Mouse (Mus musculus): ENCODE results near the gene Mettl21e.
"Not testable (repeated sequence)": the region's sequence is repeated elsewhere in the genome, so short reads cannot be mapped to it uniquely, and the experiment has no call there.

Mettl21e gene

DNA sequence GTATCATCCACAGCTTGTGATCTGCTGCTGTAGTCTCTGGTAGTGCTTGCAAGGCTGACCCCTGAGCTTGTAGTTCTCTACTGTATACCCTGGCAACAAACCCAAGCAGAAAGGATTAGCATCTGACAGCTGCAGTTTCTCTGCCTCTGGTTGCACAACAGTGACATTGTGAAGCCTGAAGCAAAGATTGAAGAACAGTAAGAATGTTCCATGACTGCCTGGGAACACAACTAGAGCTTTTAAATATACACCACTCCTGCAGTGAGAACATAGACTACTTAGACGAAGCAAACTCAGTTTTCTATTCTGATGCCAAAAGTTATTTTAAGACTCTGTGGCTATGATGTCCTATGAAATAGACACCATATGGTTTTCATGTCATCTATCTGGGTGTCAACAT is at the start of gene Mettl21e:
TSS of gene Mettl21e (minus strand) at position 86 of the 400 bp plus-strand sequence.
- in situ Hi-C loops (cut with MboI; ENCODE audit: low sequenced_read_pairs) = no loop called here

DNA sequence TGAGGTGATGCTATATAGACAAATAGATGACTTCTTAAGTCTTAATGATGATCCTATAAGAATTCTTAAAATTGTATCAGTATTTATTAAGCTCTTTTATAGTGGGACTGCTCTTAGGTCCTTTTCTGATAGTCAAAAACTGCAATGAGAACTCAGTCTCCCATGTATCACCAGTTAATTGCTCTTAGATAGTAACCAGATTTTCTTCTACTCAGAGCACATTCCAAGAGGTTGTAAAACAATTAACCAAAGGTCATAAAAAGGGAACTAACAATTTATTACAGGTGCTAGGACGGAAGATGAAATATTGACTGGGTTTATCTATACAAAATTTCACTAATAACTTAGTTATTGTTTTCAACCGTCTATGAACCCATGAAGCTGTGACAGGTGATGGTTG is 21.7 kb upstream of the Mettl21e start:
- in situ Hi-C loops (cut with MboI; ENCODE audit: low sequenced_read_pairs) = not testable (repeated sequence)

DNA sequence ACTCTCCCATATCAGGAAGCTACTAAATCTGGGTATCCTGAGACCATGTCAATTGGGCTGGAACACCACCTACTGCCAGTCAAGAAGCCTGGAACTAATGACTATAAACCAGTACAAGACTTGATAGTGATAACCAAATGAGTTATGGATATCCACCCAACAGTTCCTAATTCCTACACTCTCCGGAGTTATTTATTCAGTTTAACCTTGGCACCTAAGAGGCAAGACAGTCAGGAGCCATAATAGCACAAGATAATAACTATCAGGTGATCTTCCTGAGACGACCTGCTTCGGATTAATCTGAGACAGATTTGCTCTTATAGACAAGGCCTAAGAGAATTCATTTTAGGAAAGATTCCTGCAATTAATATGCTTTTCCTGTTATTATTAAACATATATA is 21.2 kb upstream of the Mettl21e start:
- in situ Hi-C loops (cut with MboI; ENCODE audit: low sequenced_read_pairs) = no loop called here

DNA sequence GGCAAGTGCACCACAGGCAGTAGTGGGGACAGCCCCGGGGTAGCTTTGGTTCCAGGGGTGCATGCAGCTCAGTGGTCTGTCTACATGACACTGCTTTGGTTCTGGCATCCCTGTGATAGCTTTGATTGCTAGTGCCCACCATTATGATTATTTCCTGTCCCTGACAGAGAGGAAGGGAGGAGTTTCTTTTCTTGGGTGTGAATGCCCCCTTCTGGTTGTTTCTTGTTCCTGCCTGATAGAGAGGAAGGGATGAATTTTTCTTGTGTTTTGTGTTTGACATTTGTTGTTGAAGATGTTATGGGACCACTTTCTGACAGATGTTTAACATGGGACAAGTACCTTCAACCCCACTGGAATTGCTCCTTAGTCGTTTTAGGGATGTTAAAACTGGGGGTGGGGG is 18.5 kb upstream of the Mettl21e start:
- in situ Hi-C loops (cut with MboI; ENCODE audit: low sequenced_read_pairs) = no loop called here

DNA sequence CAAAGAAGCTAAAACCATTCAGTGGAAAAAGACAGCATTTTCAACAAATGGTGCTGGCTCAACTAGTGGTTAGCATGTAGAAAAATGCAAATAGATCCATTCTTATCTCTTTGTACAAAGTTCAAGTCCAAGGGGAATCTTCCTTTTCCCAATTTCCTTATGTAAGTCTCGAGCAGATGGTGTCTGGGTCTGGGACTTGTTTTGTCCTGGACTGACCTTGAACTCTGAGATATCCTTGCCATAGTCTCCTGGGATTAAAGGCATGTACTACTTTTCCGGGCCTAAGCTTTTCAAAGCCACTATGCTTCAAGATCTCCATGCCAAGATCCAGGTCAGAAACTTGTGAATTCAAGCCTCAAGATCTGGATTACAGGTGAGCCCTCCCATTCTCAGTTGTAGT is 16.6 kb upstream of the Mettl21e start:
- in situ Hi-C loops (cut with MboI; ENCODE audit: low sequenced_read_pairs) = no loop called here

DNA sequence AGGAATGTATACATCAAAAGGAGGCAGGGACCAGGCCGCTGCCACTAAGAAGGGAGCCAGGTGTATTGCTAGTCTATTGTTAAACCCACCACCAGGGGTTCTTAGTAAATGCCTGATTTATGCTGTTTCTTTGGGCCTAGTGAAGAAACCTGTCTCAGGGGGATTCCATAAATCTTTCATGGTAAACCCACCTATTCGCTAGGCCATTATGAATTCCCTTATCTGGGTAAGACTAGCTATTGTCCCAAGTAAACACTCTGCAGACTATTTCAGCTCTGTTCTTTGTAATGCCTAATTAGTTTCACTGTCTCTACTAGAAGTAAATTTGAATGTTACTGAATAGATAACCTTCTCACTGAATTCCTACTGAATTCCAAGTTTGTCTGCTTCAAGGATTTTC is 15.8 kb upstream of the Mettl21e start:
- in situ Hi-C loops (cut with MboI; ENCODE audit: low sequenced_read_pairs) = not testable (repeated sequence)

DNA sequence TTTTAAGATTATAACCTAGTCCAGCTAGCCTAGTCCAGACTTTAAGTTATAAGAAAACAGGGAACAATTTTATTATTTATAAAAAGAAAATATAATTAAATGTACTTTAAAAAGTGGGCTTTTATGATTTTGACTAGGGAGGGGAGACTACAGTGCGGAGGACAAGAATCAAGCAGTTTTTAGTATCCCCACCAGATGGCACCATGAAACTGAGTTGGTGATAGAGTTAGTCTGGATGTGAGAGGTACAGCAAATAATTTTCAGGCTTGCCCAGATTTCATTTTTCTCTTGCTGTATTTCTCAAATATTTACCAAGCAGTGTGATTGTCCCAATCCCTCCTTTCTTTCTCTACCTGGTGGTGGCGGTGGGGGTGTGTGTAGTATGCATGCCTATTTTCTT is 10.3 kb upstream of the Mettl21e start:
- in situ Hi-C loops (cut with MboI; ENCODE audit: low sequenced_read_pairs) = no loop called here

DNA sequence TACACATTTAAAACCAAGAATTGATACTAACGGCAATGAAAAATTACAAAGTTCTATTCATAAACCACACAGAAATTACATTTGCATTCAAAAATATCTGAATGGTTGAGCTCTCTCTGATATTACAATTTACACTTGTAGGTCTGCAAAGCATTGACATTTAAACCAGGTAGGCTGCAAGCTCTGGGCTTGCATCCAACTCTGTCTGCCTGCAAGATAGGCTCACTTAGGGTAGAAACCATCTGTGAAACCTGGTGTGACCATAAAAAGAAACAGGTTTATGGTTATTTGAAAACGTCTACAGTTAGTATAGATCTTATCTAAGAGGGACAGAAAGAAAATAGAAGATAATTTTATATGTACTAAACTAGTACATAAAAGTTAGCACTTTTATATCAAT is 1.6 kb downstream of the Mettl21e start:
- in situ Hi-C loops (cut with MboI; ENCODE audit: low sequenced_read_pairs) = no loop called here

DNA sequence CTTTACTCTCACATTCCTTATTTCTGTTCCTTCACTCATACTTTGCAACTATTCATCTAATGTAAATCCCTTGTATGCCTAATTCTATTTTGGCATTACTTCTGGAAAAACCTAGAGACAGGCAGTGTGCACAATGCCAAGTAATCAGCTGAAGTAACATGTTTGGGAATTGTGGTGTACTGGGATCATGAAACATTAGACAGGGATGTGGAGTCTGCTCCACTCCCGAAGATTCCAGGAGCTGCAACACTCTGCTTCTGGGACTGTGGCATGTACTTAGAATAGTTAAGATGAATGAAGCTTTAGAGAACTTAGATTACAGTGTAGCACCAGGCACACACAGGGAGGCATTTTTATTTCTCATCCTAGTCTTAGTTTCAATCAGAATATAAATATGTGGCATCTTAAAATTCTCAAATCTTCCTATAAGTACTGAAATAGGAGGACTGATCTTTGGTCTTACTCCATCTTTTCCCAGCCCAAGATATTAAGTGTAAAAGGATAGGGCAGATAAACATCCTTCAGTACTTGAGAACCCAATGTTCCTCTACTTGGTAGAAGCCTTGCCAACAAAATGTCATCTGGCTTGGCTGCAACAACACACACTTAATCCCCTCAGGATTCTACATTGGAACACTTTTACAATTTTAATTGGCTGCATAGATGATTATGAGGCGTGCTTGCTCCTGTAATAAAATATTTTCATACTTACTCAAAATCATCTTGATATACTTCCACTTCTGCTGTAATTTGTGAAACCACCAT is 2.2 kb downstream of the Mettl21e start:
- in situ Hi-C loops (cut with MboI; ENCODE audit: low sequenced_read_pairs) = no loop called here

DNA sequence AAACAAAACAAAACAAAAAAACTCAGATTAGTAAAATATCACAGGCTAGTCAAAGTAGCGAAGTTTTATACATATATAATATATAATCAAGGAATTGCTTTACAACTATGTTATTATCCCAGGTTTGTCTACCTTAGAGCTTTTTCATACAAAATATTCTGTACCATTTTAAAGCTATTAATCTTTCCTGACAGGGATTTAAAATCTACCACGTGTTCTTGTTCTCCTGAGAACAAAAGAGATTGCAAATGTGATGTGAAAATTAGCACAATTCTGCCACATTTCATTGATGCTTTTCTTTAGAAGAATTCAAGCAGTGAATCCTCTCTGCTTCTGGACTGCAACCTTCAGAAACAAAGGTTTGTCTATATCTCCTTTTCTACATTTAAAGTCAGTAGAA is 4.3 kb downstream of the Mettl21e start:
- in situ Hi-C loops (cut with MboI; ENCODE audit: low sequenced_read_pairs) = no loop called here

DNA sequence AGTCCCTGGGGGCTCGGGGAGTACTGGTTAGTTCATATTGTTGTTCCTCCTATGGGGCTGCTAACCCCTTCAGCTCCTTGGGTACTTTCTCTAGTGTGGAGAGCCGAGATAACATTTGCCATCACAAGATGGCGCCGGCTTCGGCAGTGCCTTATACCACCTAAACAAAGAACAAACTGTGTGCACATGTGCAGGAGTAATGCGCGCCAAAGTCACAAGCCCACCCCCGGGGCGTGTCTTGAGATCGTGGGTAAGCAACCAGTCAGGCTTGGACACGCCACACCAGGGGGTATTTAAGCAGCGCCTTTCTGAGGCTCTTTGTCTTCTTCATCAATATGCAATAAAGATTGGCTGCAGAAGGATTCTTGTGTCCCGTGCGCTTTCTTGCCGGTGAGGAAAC is 15.9 kb downstream of the Mettl21e start:
- in situ Hi-C loops (cut with MboI; ENCODE audit: low sequenced_read_pairs) = no loop called here

DNA sequence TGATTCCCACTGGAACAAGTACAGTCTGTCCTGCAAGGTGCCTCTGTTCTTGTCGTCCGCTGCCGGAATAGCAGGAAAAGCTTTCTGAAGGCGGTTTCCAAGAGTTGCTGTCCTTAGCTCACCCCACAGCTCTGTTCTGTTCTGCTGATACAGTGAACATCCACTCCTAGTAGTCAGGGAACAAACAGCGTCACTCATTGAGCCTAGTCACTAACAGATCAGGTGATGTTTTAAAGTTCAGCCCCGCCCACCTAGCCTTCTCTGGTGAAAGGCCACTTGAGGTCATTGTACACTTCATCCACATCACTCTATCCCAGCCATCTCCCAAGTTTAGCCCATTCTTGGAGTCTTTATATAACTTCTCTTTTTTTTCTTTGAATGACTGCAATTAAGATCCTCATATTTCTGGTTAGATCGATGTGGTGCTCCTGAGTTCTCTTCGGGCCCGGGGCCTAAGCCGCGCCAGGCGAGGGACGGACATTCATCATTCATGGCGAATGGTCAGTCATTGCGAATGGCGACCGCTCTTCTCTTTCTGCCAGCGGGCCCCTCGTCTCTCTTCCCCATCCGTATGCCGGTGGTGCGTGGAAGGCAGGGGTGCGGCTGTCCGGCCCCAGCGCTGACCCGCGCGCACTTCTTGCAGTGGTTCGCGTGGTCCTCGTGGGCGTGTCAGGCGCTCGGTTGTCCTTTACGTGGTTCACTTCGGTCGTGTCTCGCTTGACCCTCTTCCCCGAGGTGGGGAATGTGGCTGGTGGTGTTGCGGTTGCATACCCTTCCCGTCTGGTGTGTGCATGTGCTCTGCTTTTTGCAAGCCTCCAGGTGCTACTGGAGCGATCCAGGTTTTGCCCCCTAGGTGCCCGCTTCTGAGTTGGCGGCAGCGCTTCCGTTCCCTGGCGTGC is 20.2 kb downstream of the Mettl21e start:
- in situ Hi-C loops (cut with MboI; ENCODE audit: low sequenced_read_pairs) = no loop called here

DNA sequence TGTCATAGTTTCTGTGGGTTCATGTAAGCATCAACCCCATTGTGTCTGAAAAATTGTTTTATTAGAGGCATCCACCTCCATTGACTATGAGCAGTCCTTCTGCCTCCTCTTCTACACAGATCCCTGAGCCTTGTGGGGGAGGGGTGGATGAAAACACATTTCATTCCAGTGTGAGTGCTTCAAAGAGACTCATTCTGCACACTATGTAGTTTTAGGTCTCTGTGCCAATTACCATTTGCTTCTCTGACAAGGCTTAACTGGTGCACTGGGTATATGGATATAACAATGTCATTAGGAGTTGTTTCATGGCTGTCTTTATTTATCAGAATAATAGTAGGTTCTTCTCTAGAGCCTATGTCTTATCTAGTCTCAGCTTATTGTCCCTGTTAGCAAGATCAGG is 32.4 kb downstream of the Mettl21e start:
- in situ Hi-C loops (cut with MboI; ENCODE audit: low sequenced_read_pairs) = no loop called here

DNA sequence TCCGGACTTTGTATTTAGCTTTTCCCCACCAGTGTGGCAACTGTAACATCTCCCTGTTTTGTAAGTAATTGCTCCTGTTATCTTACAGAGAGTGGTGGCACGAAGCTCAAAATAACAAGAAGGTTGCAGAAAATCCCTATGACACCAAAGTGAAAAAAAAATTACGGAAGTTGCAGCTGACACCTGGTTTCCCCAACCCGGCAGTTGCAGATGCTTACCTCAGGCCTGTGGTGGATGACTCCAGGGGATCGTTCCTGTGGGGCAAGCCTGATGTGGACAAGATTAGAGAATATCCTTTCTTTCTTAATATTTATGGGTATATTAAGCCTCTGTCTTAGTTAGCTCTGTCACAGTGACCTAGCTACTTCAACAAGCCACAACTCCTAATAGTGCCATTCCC is 40.7 kb downstream of the Mettl21e start:
- in situ Hi-C loops (cut with MboI; ENCODE audit: low sequenced_read_pairs) = no loop called here

DNA sequence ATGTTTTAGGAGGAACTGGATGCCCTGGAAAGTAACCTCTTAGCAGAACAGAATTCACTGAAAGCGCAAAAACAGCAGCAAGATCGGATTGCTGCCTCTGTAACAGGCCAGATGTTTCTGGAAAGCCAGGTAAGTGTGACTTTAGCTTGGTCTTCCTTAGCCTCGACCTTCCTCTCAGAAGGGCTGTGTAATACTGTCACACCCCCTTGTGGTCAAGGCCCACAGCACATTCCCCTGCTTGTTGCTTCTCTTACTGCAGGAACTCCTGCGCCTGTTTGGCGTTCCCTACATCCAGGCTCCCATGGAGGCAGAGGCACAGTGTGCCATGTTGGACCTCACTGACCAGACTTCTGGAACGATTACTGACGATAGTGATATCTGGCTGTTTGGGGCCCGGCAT is 44.9 kb downstream of the Mettl21e start:
- in situ Hi-C loops (cut with MboI; ENCODE audit: low sequenced_read_pairs) = no loop called here

DNA sequence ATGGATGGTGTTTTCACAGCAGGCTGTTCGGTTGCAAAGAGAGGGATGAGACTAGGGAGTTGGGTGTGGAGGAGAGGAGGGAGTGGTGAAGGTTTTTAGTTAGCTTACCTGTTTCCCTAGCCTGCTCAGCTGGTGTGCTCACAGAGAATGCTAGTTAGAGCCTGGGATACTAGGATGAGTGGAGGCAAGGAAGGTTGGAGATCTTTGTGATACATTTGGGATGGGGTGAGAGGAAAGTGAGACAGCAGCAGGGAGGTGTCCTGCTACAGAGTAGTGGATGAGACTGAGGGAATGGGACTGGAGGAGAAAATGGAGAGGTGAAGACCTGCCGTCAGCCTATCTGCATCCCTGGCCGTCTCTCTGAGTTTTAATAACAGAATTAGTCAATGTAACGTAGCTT is 46.1 kb downstream of the Mettl21e start:
- in situ Hi-C loops (cut with MboI; ENCODE audit: low sequenced_read_pairs) = no loop called here

DNA sequence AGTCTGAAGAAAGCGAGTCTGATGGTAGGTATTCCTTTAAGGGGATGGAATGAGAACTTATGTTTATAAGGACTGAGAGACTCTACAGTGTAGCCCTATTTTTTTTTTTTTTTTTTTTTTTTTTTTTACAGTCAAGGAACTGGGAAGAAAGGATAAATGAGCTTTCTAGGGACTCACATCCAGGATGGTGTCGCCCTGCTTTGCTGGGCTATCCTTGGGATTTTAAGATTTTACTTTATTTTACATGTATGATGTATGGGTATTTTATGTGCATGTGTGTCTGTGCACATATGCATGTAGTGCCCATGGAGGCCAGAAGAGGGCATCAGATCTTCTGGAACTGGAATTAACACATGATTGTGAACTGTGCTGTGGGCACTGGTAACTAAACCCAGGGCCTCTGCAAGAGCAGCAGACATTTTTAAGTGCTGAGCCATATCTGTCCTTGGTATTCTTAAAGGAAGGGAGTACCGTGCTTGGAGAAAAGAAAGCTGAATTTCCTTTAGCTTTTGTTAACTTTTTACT is 50.8 kb downstream of the Mettl21e start:
- in situ Hi-C loops (cut with MboI; ENCODE audit: low sequenced_read_pairs) = no loop called here

DNA sequence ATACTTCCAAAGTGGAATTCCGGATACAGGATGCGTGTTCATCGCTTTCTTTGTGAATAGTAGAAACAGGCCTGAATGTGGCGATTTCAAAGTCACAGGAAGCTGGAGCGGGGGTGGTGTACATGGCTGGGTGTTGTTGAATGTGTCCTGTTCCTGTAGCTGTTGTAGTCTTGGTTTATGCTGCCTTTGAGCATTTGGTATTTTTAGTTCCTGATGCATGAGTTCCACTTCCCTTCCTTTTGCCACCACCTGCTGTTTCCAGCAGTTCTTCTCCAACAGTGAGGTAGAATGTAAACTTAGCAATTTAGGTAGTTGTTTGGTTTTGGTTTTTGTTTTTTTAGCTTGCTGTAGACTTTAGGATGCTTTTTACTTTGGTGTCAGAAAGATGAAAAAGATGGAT is 56.4 kb downstream of the Mettl21e start:
- in situ Hi-C loops (cut with MboI; ENCODE audit: low sequenced_read_pairs) = no loop called here

DNA sequence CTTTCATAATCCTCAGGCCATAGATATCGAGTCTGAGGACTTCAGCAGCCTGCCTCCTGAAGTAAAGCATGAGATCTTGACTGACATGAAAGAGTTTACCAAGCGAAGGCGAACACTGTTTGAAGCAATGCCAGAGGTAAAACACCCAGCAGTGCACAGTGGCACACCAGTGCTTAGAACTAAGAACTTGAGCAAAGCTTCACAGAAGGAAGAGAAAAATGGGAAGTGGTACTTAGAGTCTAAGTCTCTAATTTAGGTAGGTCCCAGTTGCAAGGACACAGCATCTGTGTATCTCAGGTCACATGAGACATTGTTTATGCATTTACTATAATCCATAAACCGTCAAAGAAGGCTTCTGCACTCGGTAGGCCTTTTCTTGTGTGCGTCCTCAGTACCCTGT is 56.9 kb downstream of the Mettl21e start:
- in situ Hi-C loops (cut with MboI; ENCODE audit: low sequenced_read_pairs) = no loop called here

DNA sequence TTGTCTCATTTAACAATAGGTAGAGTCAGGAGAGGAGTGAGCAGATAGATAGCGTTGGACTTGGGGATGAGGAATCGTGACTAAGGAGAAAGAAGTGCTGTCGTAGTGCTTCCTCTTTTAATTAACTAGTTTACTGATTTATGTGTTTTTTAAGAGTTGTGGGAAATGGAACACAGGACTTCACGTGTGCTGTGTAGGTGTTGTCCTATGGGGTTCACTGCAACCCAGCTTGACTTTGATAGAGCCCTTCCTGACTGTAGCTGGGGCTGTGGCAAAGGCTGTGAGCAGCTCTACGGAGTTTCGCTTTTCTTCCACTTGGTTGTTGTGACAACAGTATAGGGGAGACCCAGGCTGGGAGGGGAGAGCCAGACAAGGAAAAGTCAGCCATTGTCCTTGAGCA is 60.4 kb downstream of the Mettl21e start:
- in situ Hi-C loops (cut with MboI; ENCODE audit: low sequenced_read_pairs) = no loop called here

DNA sequence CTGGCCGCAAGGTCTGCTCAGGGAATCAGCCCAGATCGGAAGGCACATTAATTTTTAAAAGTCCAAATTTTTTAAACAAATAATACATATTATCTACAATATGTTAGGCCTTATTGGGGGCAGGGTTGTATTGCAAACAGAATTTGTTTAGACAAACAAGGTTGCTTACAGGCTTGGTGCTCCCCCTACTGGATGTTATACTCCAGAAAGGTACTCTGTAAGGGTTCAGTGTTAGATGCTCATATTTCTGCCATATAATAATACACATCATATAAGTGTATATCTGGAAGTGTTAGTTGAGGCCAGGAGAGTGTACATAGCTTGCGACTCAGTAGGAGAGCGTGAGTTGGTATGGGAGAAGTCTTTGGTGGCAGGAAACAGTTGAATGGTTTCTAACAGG is 63.5 kb downstream of the Mettl21e start:
- in situ Hi-C loops (cut with MboI; ENCODE audit: low sequenced_read_pairs) = no loop called here

Measured in CH12F3 (cell line).